Mouse (Mus musculus): ENCODE measurements around the gene Hoxd8.

Gene Hoxd8

GRCm38 (mm10) chr2:74668370-74669229 lies 35.8 kb upstream of the Hoxd8 start:
- intact Hi-C loops (cut with DNase I), result no loop called here

- intact Hi-C loops (cut with DNase I), result no loop called here
These were observed 35.2 kb upstream of the Hoxd8 start for GRCm38 (mm10) chr2:74669230-74669578.

- intact Hi-C loops (cut with DNase I), result loop anchor here (5.0 kb wide), 2 partner anchors 602 to 702 kb away; no protein-coding TSS in a partner anchor
These were observed 34.7 kb upstream of the Hoxd8 start for GRCm38 (mm10) chr2:74669650-74670235.

GRCm38 (mm10) chr2:74670632-74671188 lies 33.7 kb upstream of the Hoxd8 start:
- intact Hi-C loops (cut with DNase I), result loop anchor here (5.0 kb wide), 2 partner anchors 603 to 703 kb away; no protein-coding TSS in a partner anchor

- intact Hi-C loops (cut with DNase I), result loop anchor here (5.0 kb wide), 2 partner anchors 605 to 705 kb away; no protein-coding TSS in a partner anchor
These were observed 32.6 kb upstream of the Hoxd8 start for GRCm38 (mm10) chr2:74671847-74672246.

GRCm38 (mm10) chr2:74672481-74673362 lies 31.7 kb upstream of the Hoxd8 start:
- intact Hi-C loops (cut with DNase I), result loop anchor here (5.0 kb wide), 2 partner anchors 605 to 705 kb away; no protein-coding TSS in a partner anchor

GRCm38 (mm10) chr2:74673835-74674425 lies 30.5 kb upstream of the Hoxd8 start:
- intact Hi-C loops (cut with DNase I), result loop anchor here (5.0 kb wide), 2 partner anchors 607 to 707 kb away; no protein-coding TSS in a partner anchor

GRCm38 (mm10) chr2:74674881-74675665 lies 29.3 kb upstream of the Hoxd8 start, which contains the start of gene Hoxd12:
Gene Hoxd12 (plus strand): TSS chr2:74675013.
- intact Hi-C loops (cut with DNase I), result loop anchor here (5.0 kb wide), 2 partner anchors 608 to 708 kb away; no protein-coding TSS in a partner anchor

GRCm38 (mm10) chr2:74675666-74676282 lies 28.6 kb upstream of the Hoxd8 start:
- intact Hi-C loops (cut with DNase I), result no loop called here

GRCm38 (mm10) chr2:74676376-74677052 lies 27.9 kb upstream of the Hoxd8 start:
- intact Hi-C loops (cut with DNase I), result no loop called here

- intact Hi-C loops (cut with DNase I), result no loop called here
These were observed 27.3 kb upstream of the Hoxd8 start for GRCm38 (mm10) chr2:74677106-74677505.

GRCm38 (mm10) chr2:74678891-74679595 lies 25.4 kb upstream of the Hoxd8 start, which contains the start of gene Hoxd11:
Gene Hoxd11 (plus strand): TSS chr2:74679557.
- intact Hi-C loops (cut with DNase I), result no loop called here

GRCm38 (mm10) chr2:74679596-74679971 lies 24.8 kb upstream of the Hoxd8 start:
- intact Hi-C loops (cut with DNase I), result no loop called here

- intact Hi-C loops (cut with DNase I), result no loop called here
These were observed 24.4 kb upstream of the Hoxd8 start for GRCm38 (mm10) chr2:74679980-74680379.

- intact Hi-C loops (cut with DNase I), result no loop called here
These were observed 23.6 kb upstream of the Hoxd8 start for GRCm38 (mm10) chr2:74680561-74681398.

- intact Hi-C loops (cut with DNase I), result no loop called here
These were observed 22.6 kb upstream of the Hoxd8 start for GRCm38 (mm10) chr2:74681594-74682531.
